Mouse (Mus musculus) MEL-GATA-1-ER (cell line): ENCODE measurements around the gene Src.
A peak's percentile ranks its signal among the peaks of the same experiment; 100 is the strongest.

Source experiments
- DNase-seq: peaks from one replicate; pipeline ENCODE4 v3.0.0-alpha.2; 2012; ENCODE audit warnings: low read depth; ENCODE audit errors: extremely low read depth

Src gene

GRCm38 (mm10) chr2:157436496-157436895 lies 18.3 kb downstream of the Src start:
- DNase-seq, result no peak

GRCm38 (mm10) chr2:157437123-157437522 lies 18.9 kb downstream of the Src start:
- DNase-seq, result no peak

GRCm38 (mm10) chr2:157441363-157441762 lies 23.1 kb downstream of the Src start:
- no peak for DNase-seq

GRCm38 (mm10) chr2:157447297-157448158 lies 29.3 kb downstream of the Src start:
- DNase-seq, result no peak

GRCm38 (mm10) chr2:157448356-157448755 lies 30.1 kb downstream of the Src start:
- DNase-seq, result no peak

GRCm38 (mm10) chr2:157450905-157451304 lies 32.7 kb downstream of the Src start:
- no peak for DNase-seq

GRCm38 (mm10) chr2:157451372-157452040 lies 33.3 kb downstream of the Src start:
- DNase-seq, result no peak

- peak; percentile 54 for DNase-seq
Observed at GRCm38 (mm10) chr2:157457100-157457806, 39.0 kb downstream of the Src start.

- peak; percentile 44 for DNase-seq
Observed at GRCm38 (mm10) chr2:157458472-157458871, 40.2 kb downstream of the Src start.

- no peak for DNase-seq
Observed at GRCm38 (mm10) chr2:157459736-157460135, 41.5 kb downstream of the Src start.

- no peak for DNase-seq
Observed at GRCm38 (mm10) chr2:157462776-157463710, 44.8 kb downstream of the Src start.

- DNase-seq, result no peak
Observed at GRCm38 (mm10) chr2:157463887-157464745, 45.9 kb downstream of the Src start.

GRCm38 (mm10) chr2:157464746-157465126 lies 46.5 kb downstream of the Src start:
- DNase-seq, result no peak

- no peak for DNase-seq
Observed at GRCm38 (mm10) chr2:157466836-157467235, 48.6 kb downstream of the Src start.

GRCm38 (mm10) chr2:157468130-157468796 lies 50.0 kb downstream of the Src start:
- no peak for DNase-seq

GRCm38 (mm10) chr2:157471292-157471691 lies 53.0 kb downstream of the Src start:
- DNase-seq, result no peak

- DNase-seq, result no peak
Observed at GRCm38 (mm10) chr2:157471737-157472136, 53.5 kb downstream of the Src start.

- DNase-seq, result no peak
Observed at GRCm38 (mm10) chr2:157472469-157472868, 54.2 kb downstream of the Src start.

GRCm38 (mm10) chr2:157474269-157474729 lies 56.1 kb downstream of the Src start:
- no peak for DNase-seq
